Comparison of ENCODE assay signal across 9 mouse cellular contexts in genomic region chr14:20701554-20701953, GRCm38 (mm10). TPM values are rescaled to one million over a fixed set of nuclear protein-coding genes. Genes with fewer than 3 reads are reported as not detected.
DNase-seq lines count a peak whose midpoint lies in the region; ATAC-seq and TF ChIP-seq lines count a peak whose summit lies in the region.
"Had no signal": no experiment of that assay in that cellular context is flagged by ENCODE, and none has a peak within 500 bp of the region (broad histone marks: within the 10 kb centered on the region; RNA-seq: fewer than 3 reads in every experiment).

No protein-coding gene starts in this region.

- H3K79me2 ChIP-seq in CH12.LX (replicated peaks; ENCODE audit: control insufficient read depth, extremely low read depth, insufficient read depth, poor library complexity, severe bottlenecking), result peaks cover 73% of the 10 kb centered on the region

- peaks cover 31% of the 10 kb centered on the region for H3K36me3 ChIP-seq in heart, embryonic 12.5 days
- H3K36me3 ChIP-seq in CH12.LX (replicated peaks in 1 of 2; ENCODE audit: control insufficient read depth in 1 of 2, insufficient read depth in 1 of 2, low read length in 1 of 2), result peaks cover 9 to 50% of the 10 kb centered on the region in 2 experiments
- no peaks in the 10 kb centered on the region for H3K36me3 ChIP-seq in forebrain, embryonic 16.5 days (ENCODE audit: control insufficient read depth, insufficient read depth)
- H3K36me3 ChIP-seq in liver, embryonic 16.5 days (ENCODE audit: control insufficient read depth, insufficient read depth), result no peaks in the 10 kb centered on the region

- dilution Hi-C loops in CH12.LX (cut with MboI; ENCODE audit: extremely low pct_ligation_motif_present, extremely low pct_unique_long_range_greater_than_20kb, low sequenced_read_pairs), result no loop called here

- H3K27ac ChIP-seq in heart, embryonic 12.5 days (ENCODE audit: poor library complexity, severe bottlenecking), result peak overlapping the region; percentile 44
- H3K27ac ChIP-seq in CH12.LX (ENCODE audit: insufficient read depth, low read depth), result 0 out of 2 replicates have a peak overlapping the region, but pooled peaks have one; percentile 33
- no peak overlapping the region for H3K27ac ChIP-seq in forebrain, embryonic 16.5 days (ENCODE audit: low read length)
- H3K27ac ChIP-seq in liver, embryonic 16.5 days (ENCODE audit: low read length), result no peak overlapping the region

- no peak for ATAC-seq in heart, embryonic 12.5 days (ENCODE audit: insufficient number of reproducible peaks, low FRiP score)
- no peak for ATAC-seq in forebrain, embryonic 16.5 days
- no peak for ATAC-seq in liver, embryonic 16.5 days (ENCODE audit: low read depth)
- ATAC-seq: inflammation-experienced regulatory T-cells, adult 6 months had no signal

- no peak for TF ChIP-seq CTCF in CH12.LX (conservative IDR thresholded peaks at IDR 0.05 in 1 of 2, IDR thresholded peaks at IDR 0.05 in 1 of 2; ENCODE audit: low read depth in 2 of 2, low read length in 2 of 2)

- no peaks in the 10 kb centered on the region for H3K9me3 ChIP-seq in heart, embryonic 12.5 days (replicated peaks)
- no peaks in the 10 kb centered on the region for H3K9me3 ChIP-seq in CH12.LX (replicated peaks; ENCODE audit: low read length)
- H3K9me3 ChIP-seq in forebrain, embryonic 16.5 days (ENCODE audit: control insufficient read depth, low read length), result no peaks in the 10 kb centered on the region
- H3K9me3 ChIP-seq in liver, embryonic 16.5 days (replicated peaks; ENCODE audit: control insufficient read depth, low read length), result no peaks in the 10 kb centered on the region

- H3K4me2 ChIP-seq in heart, embryonic 12.5 days, result peak overlapping the region; percentile 66
- H3K4me2 ChIP-seq in CH12.LX (ENCODE audit: insufficient read depth, low read depth, poor library complexity, severe bottlenecking), result peak overlapping the region; percentile 96
- peak overlapping the region; percentile 64 for H3K4me2 ChIP-seq in forebrain, embryonic 16.5 days (ENCODE audit: low read length)
- H3K4me2 ChIP-seq in liver, embryonic 16.5 days (ENCODE audit: low read depth, low read length), result peak overlapping the region; percentile 78

- TF ChIP-seq EP300 in CH12.LX (IDR thresholded peaks at IDR 0.05; ENCODE audit: low read length), result no peak

- no peak for TF ChIP-seq RAD21 in CH12.LX (IDR thresholded peaks at IDR 0.05; ENCODE audit: low read depth, low read length)

- DNase-seq in heart, adult 8-10 months (ENCODE audit: low spot score), result no peak
- DNase-seq in CH12.LX (ENCODE audit: extremely low read depth), result no peak
- no peak for DNase-seq in Muller cell, postnatal 12 days (ENCODE audit: inconsistent ontology term)
- DNase-seq in right cerebral cortex, postnatal 14 days, result no peak
- no peak for DNase-seq in kidney, postnatal 14 days

- peak overlapping the region; percentile 98 for H3K4me3 ChIP-seq in heart, embryonic 12.5 days
- peak overlapping the region; percentile 79 to 96 (median 94) for H3K4me3 ChIP-seq in CH12.LX (replicated peaks in 1 of 3; ENCODE audit: low read depth in 2 of 3, low read length in 2 of 3, poor library complexity in 1 of 3)
- peak overlapping the region; percentile 82; the same call in 1 of the 2 replicates for H3K4me3 ChIP-seq in forebrain, embryonic 16.5 days (replicated peaks; ENCODE audit: low read length)
- peak overlapping the region; percentile 94 for H3K4me3 ChIP-seq in liver, embryonic 16.5 days (ENCODE audit: low read depth, low read length)

- in situ Hi-C loops in CH12.LX (cut with MboI; ENCODE audit: low pct_ligation_motif_present, low pct_unique_long_range_greater_than_20kb, low sequenced_read_pairs), result no loop called here

- H3K4me1 ChIP-seq in heart, embryonic 12.5 days (replicated peaks), result peaks cover 48% of the 10 kb centered on the region
- H3K4me1 ChIP-seq in CH12.LX (ENCODE audit: control insufficient read depth in 1 of 2, insufficient read depth in 2 of 2), result peaks cover 3 to 53% of the 10 kb centered on the region in 2 experiments; a peak in 3 of 4 replicates
- H3K4me1 ChIP-seq in forebrain, embryonic 16.5 days (replicated peaks; ENCODE audit: control insufficient read depth, insufficient read depth, low read length), result peaks cover 54% of the 10 kb centered on the region
- H3K4me1 ChIP-seq in liver, embryonic 16.5 days (ENCODE audit: control insufficient read depth, low read depth, low read length), result peaks cover 43% of the 10 kb centered on the region

- TF ChIP-seq POLR2A in CH12.LX (IDR thresholded peaks at IDR 0.05; ENCODE audit: low read depth, low read length), result no peak

- no peaks in the 10 kb centered on the region for H3K27me3 ChIP-seq in heart, embryonic 12.5 days (replicated peaks)
- no peaks in the 10 kb centered on the region for H3K27me3 ChIP-seq in CH12.LX (replicated peaks)
- no peaks in the 10 kb centered on the region for H3K27me3 ChIP-seq in forebrain, embryonic 16.5 days (replicated peaks; ENCODE audit: control insufficient read depth, insufficient read depth, low read length)
- H3K27me3 ChIP-seq in liver, embryonic 16.5 days (ENCODE audit: control insufficient read depth, insufficient read depth, low read depth, low read length), result no peaks in the 10 kb centered on the region

- WGBS in heart, embryonic 12.5 days, result 79% methylated on average over 8 of the region's 8 CpGs
- 73% methylated on average over 8 of the region's 8 CpGs for WGBS in forebrain, embryonic 16.5 days
- WGBS in liver, embryonic 16.5 days (ENCODE audit: insufficient replicate concordance), result 68% methylated on average over 8 of the region's 8 CpGs

- peak overlapping the region; percentile 66; the same call in 1 of the 2 replicates for H3K9ac ChIP-seq in heart, embryonic 12.5 days
- peak overlapping the region; percentile 90 for H3K9ac ChIP-seq in CH12.LX (ENCODE audit: insufficient read depth, low read depth)
- no peak overlapping the region; the same call in 1 of the 2 replicates for H3K9ac ChIP-seq in forebrain, embryonic 16.5 days (replicated peaks; ENCODE audit: low read depth, low read length)
- H3K9ac ChIP-seq in liver, embryonic 16.5 days (ENCODE audit: low read depth, low read length), result peak overlapping the region; percentile 16

TF ChIP-seq in CH12.LX, 34 proteins besides CTCF, POLR2A, EP300 and RAD21 (continues in another document):
- TF ChIP-seq IRF4 (IDR thresholded peaks at IDR 0.05; ENCODE audit: low read depth, low read length) (no peak), MAX (IDR thresholded peaks at IDR 0.05; ENCODE audit: low read length) (0 out of 2 replicates have a peak, but pooled peaks have one; percentile 32), MYC (IDR thresholded peaks at IDR 0.05; ENCODE audit: low read depth, low read length) (peak; percentile 50; the same call in 1 of the 2 replicates), HCFC1 (IDR thresholded peaks at IDR 0.05; ENCODE audit: low read depth, low read length) (peak; percentile 16; the same call in 1 of the 2 replicates), JUND (conservative IDR thresholded peaks at IDR 0.05; ENCODE audit: low read depth, low read length) (no peak), ZNF384 (IDR thresholded peaks at IDR 0.05; ENCODE audit: low read depth, low read length) (no peak)

RNA-seq across cellular contexts. Expression of gene Chchd1, which starts 1.3 kb away (rescaled TPM):
- 232 and 236 TPM in 2 replicates for polyA plus RNA-seq in heart, embryonic 12.5 days (2016; fragmentation: Nextera tagmentation; extraction: Ambion mirVana)
- 100 to 1,000 TPM; 110 to 126 (median 118) TPM for total RNA-seq in heart, adult 8-10 months (2022)
- 184 and 191 TPM in 2 replicates for total RNA-seq in CH12.LX (2012; rRNA removed)
- total RNA-seq in CH12.LX (2014; rRNA removed), result 391 and 402 TPM in 2 replicates
- polyA plus RNA-seq in CH12.LX (2012; ENCODE audit: insufficient read length, low read depth), result 157 and 166 TPM in 2 replicates
- polyA plus RNA-seq in forebrain, embryonic 16.5 days (2015; fragmentation: Nextera tagmentation; extraction: Ambion mirVana), result 175 and 187 TPM in 2 replicates
- polyA plus RNA-seq in liver, embryonic 16.5 days (2015; fragmentation: Nextera tagmentation; extraction: Ambion mirVana), result 80.3 and 86.5 TPM in 2 replicates

RNA-seq across cellular contexts. Expression of gene Zswim8, which starts 5.8 kb away (rescaled TPM):
- 32.4 and 34.0 TPM in 2 replicates for polyA plus RNA-seq in heart, embryonic 12.5 days (2016; fragmentation: Nextera tagmentation; extraction: Ambion mirVana)
- total RNA-seq in heart, adult 8-10 months (2022), result 10 to 100 TPM; 38.7 to 47.0 (median 43.1) TPM
- 22.6 and 22.8 TPM in 2 replicates for total RNA-seq in CH12.LX (2012; rRNA removed)
- 8.7 and 9.5 TPM in 2 replicates for total RNA-seq in CH12.LX (2014; rRNA removed)
- polyA plus RNA-seq in CH12.LX (2012; ENCODE audit: insufficient read length, low read depth), result 33.9 and 39.6 TPM in 2 replicates
- 44.4 and 55.9 TPM in 2 replicates for polyA plus RNA-seq in forebrain, embryonic 16.5 days (2015; fragmentation: Nextera tagmentation; extraction: Ambion mirVana)
- 6.1 and 6.3 TPM in 2 replicates for polyA plus RNA-seq in liver, embryonic 16.5 days (2015; fragmentation: Nextera tagmentation; extraction: Ambion mirVana)

RNA-seq across cellular contexts. Expression of gene Fut11, which starts 6.8 kb away (rescaled TPM):
- 20.4 and 21.2 TPM in 2 replicates for polyA plus RNA-seq in heart, embryonic 12.5 days (2016; fragmentation: Nextera tagmentation; extraction: Ambion mirVana)
- 1 to 10 TPM; 4.2 to 4.9 (median 4.6) TPM for total RNA-seq in heart, adult 8-10 months (2022)
- total RNA-seq in CH12.LX (2012; rRNA removed) (2.6 and 2.9 TPM in 2 replicates), CH12.LX (2014; rRNA removed) (3.5 and 3.7 TPM in 2 replicates)
- polyA plus RNA-seq in CH12.LX (2012; ENCODE audit: insufficient read length, low read depth), result 3.8 and 4.0 TPM in 2 replicates
- polyA plus RNA-seq in forebrain, embryonic 16.5 days (2015; fragmentation: Nextera tagmentation; extraction: Ambion mirVana), result 21.6 and 23.3 TPM in 2 replicates
- 5.0 and 5.4 TPM in 2 replicates for polyA plus RNA-seq in liver, embryonic 16.5 days (2015; fragmentation: Nextera tagmentation; extraction: Ambion mirVana)

RNA-seq across cellular contexts. Expression of gene Sec24c, which starts 27.4 kb away (rescaled TPM):
- 93.4 and 97.4 TPM in 2 replicates for polyA plus RNA-seq in heart, embryonic 12.5 days (2016; fragmentation: Nextera tagmentation; extraction: Ambion mirVana)
- total RNA-seq in heart, adult 8-10 months (2022), result 100 to 1,000 TPM in 3 of 4 experiments, 10 to 100 TPM in 1; 97.9 to 110 (median 103) TPM
- total RNA-seq in CH12.LX (2012; rRNA removed), result 95.9 and 103 TPM in 2 replicates
- total RNA-seq in CH12.LX (2014; rRNA removed), result 51.2 and 57.0 TPM in 2 replicates
- 107 and 122 TPM in 2 replicates for polyA plus RNA-seq in CH12.LX (2012; ENCODE audit: insufficient read length, low read depth)
- 96.8 and 101 TPM in 2 replicates for polyA plus RNA-seq in forebrain, embryonic 16.5 days (2015; fragmentation: Nextera tagmentation; extraction: Ambion mirVana)
- polyA plus RNA-seq in liver, embryonic 16.5 days (2015; fragmentation: Nextera tagmentation; extraction: Ambion mirVana), result 36.5 and 46.0 TPM in 2 replicates

RNA-seq across cellular contexts. Expression of gene Ndst2, which starts 32.8 kb away (rescaled TPM):
- polyA plus RNA-seq in heart, embryonic 12.5 days (2016; fragmentation: Nextera tagmentation; extraction: Ambion mirVana), result 17.9 and 18.8 TPM in 2 replicates
- total RNA-seq in heart, adult 8-10 months (2022), result 10 to 100 TPM in 1 of 4 experiments, 1 to 10 TPM in 3; 7.1 to 10.6 (median 9.9) TPM
- total RNA-seq in CH12.LX (2012; rRNA removed) (17.8 and 21.1 TPM in 2 replicates), CH12.LX (2014; rRNA removed) (9.9 and 11.4 TPM in 2 replicates)
- 18.0 and 20.2 TPM in 2 replicates for polyA plus RNA-seq in CH12.LX (2012; ENCODE audit: insufficient read length, low read depth)
- 15.7 and 16.7 TPM in 2 replicates for polyA plus RNA-seq in forebrain, embryonic 16.5 days (2015; fragmentation: Nextera tagmentation; extraction: Ambion mirVana)
- 14.5 and 16.7 TPM in 2 replicates for polyA plus RNA-seq in liver, embryonic 16.5 days (2015; fragmentation: Nextera tagmentation; extraction: Ambion mirVana)

Comparison
In these comparisons a context has a peak if more than half of its experiments do, and no peak if none do; other contexts are left out.
1. H3K27ac ChIP-seq: peak in heart, embryonic 12.5 days (single experiment) and CH12.LX (single experiment); none in forebrain, embryonic 16.5 days (single experiment) and liver, embryonic 16.5 days (single experiment).
2. Peak in every context shown above with its lines, with median percentiles within 50 percentile points of each other: H3K4me2 ChIP-seq and H3K4me3 ChIP-seq.